Mouse (Mus musculus) bone marrow, adult 2 months (tissue): ENCODE data around the gene Fam186b.

Experiments
- CTCF ChIP-seq: fragments of 200-500 bp; IDR thresholded peaks from 2 replicates; pipeline ENCODE4 v1.5.1; 2011; ENCODE audit warnings: low read length, control low read depth; ENCODE audit not compliant: control insufficient read depth, insufficient read depth
- POLR2A ChIP-seq: fragments of 200-500 bp; IDR thresholded peaks from 2 replicates; pipeline ENCODE4 v1.6.1; 2011; ENCODE audit warnings: low read depth, mild to moderate bottlenecking, control low read depth, low read length, borderline replicate concordance; ENCODE audit not compliant: control insufficient read depth

- TF ChIP-seq POLR2A (no peak), CTCF (no peak)
These were observed 45.4 kb upstream of the Fam186b start for GRCm38 (mm10) chr15:99341102-99341501.
